Mouse (Mus musculus): ENCODE measurements around the gene Slc25a17.

DNA sequence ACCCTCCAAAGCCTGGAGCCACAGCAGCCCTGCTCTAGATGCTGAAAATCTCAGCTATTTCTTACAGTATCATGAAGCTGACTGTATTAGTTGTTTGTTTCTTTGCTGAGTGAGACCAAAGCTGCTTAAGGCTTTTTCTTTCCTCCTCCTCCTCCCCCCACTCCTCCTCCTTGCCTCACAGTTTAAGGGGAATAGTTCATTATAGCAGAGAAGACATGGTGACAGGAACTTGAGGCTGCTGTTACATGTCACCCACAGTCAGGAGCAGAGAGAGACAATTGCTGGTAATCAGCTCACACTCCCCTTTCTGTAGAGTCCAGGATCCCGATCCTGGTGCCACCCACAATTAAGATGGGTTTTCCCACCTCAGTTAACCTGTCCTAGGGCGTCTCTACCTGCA lies 87.3 kb downstream of the Slc25a17 start:
- TF ChIP-seq CTCF (IDR thresholded peaks at IDR 0.05; ENCODE audit: insufficient read depth, low read depth, low read length) (no peak), POLR2A (IDR thresholded peaks at IDR 0.05; ENCODE audit: insufficient read depth, low read depth, low read length) (no peak)

Data from olfactory bulb, adult 2 months (tissue).